Mouse (Mus musculus) gastrocnemius, adult 2 months (tissue): ENCODE data around the gene Srp72. TPM values are rescaled to one million over a fixed set of nuclear protein-coding genes. Genes with fewer than 3 reads are reported as not detected.

ENCODE experiments used
- DNase-seq: peaks from one replicate; pipeline ENCODE4 v3.0.0; 2022
- H3K27ac ChIP-seq: fragments of 200-600 bp; 2 replicates; pipeline ENCODE4 v1.8.1; 2022; ENCODE audit warnings: mild to moderate bottlenecking
- H3K4me3 ChIP-seq: fragments of 200-600 bp; 2 replicates; pipeline ENCODE4 v1.8.1; 2022; ENCODE audit warnings: mild to moderate bottlenecking, moderate library complexity
- CTCF ChIP-seq: fragments of 200-600 bp; IDR thresholded peaks from 2 replicates; pipeline ENCODE4 v1.8.1; 2022; ENCODE audit warnings: antibody characterized with exemption, mild to moderate bottlenecking, moderate library complexity
- intact Hi-C: fragments of 180-260 bp; cut with DNase I; formaldehyde crosslinking; loops from one replicate; pipeline ENCODE4 v1.15.1; 2025
- long read RNA-seq, 2 experiments: library from polyadenylated mRNA; stranded (forward); transcript quantifications; one replicate each; pipeline ENCODE4 v2.0.0; 2021
- total RNA-seq, 2 experiments: library from RNA; stranded (reverse); gene quantifications; 2 replicates each; pipeline ENCODE4 v1.2.3; 2021

Srp72 gene
- 10 to 100 TPM; 46.6 to 55.9 TPM for total RNA-seq
- long read RNA-seq, experiment 1, transcript Srp72-201 (19 exons, 3,625 nt), result major isoform, 5 of 11 reads
- long read RNA-seq, experiment 1, partial matches to known transcripts, result 2 of 11 reads
- long read RNA-seq, experiment 1, other reads (novel, unspliced or antisense), result 3 of 11 reads
- long read RNA-seq, experiment 2, transcript Srp72-201 (19 exons, 3,625 nt), result major isoform, 6 of 13 reads
- long read RNA-seq, experiment 2, partial matches to known transcripts, result 5 of 13 reads
- long read RNA-seq, experiment 2, other reads (novel, unspliced or antisense), result 1 of 13 reads

- TF ChIP-seq CTCF, result no peak
- Histone ChIP-seq H3K4me3 (peak within 1 kb of the TSS; percentile 94), H3K27ac (peak within 1 kb of the TSS; percentile 98)
- peak; percentile 92 for DNase-seq
- intact Hi-C loops, result loop anchor here (2.0 kb wide), 1 partner anchor 70 kb away; the partner anchor contains the start of gene Aasdh
Measured at GRCm38 (mm10) chr5:76974554-76975285, at the start of gene Srp72. Gene Srp72, plus strand, starts transcription at chr5:76974683.

- TF ChIP-seq CTCF, result no peak
- Histone ChIP-seq H3K4me3 (peak overlapping the region; percentile 69), H3K27ac (peak overlapping the region; percentile 88)
- peak; percentile 32 for DNase-seq
- intact Hi-C loops, result no loop called here
Measured at GRCm38 (mm10) chr5:76928124-76928832, 46.2 kb upstream of the Srp72 start.

DNA sequence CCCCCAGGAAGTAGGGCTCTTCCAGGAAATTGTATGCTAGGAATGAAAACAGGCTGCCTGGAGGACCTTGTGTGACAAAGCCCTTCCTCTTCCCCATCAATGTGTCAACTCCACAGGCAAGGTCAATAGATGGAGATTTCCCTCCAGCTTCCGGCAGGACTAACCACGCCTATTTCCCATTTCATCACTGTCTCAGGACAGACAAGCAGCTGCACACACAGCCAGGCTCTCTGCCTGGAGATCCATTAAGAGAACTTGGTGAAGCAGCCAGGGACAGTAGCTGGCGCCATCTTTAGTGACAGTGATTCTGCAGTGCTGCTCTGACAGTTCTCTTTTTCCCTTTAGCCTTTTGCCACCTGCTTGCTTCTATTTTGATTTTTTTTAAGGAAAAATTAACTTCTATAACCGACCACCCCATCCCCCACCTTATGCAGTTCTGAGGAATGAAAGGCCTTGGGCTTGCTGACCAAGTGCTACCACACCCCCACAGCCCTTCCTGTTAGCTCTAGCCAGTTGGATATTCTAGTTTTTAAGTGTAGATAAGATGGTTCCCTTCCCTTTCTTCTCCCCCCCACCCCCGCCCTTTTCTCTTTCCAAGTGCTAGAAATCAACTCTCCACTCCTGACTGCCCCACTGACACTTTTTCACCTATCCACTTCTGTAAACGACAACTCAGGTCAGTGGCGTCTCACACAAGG lies 45.2 kb upstream of the Srp72 start:
- peak; percentile 28 for DNase-seq
- TF ChIP-seq CTCF, result no peak
- Histone ChIP-seq H3K27ac (peak overlapping the region; percentile 88), H3K4me3 (peak overlapping the region; percentile 69)
- intact Hi-C loops, result no loop called here

DNA sequence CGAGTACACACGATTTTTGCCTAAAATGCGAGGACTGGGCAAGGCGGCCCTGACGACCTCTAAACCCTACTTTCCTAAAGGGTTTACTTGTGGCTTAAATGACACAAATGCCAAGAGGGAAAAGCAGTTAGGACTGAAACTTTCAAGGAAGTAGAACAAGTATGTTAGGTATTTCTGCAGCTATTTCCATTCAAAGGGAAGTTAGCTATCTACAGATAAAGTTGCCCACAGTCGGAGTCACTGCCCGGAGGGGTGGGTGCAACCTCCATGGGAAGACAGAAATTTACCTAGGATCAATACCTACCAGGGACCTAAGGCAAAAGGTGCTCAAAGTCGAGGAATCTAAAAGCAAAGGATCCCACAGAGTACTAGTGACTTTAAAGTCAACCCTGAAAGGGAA lies 34.8 kb upstream of the Srp72 start:
- H3K4me3 ChIP-seq, result no peak overlapping the region
- DNase-seq, result no peak
- no peak overlapping the region for H3K27ac ChIP-seq
- TF ChIP-seq CTCF, result no peak
- intact Hi-C loops, result no loop called here

GRCm38 (mm10) chr5:76941975-76942374 lies 32.5 kb upstream of the Srp72 start:
- no peak overlapping the region for H3K27ac ChIP-seq
- intact Hi-C loops, result no loop called here
- no peak for DNase-seq
- H3K4me3 ChIP-seq, result no peak overlapping the region
- no peak for TF ChIP-seq CTCF

GRCm38 (mm10) chr5:76942505-76942904 lies 32.0 kb upstream of the Srp72 start:
- intact Hi-C loops, result no loop called here
- Histone ChIP-seq H3K27ac (no peak overlapping the region), H3K4me3 (no peak overlapping the region)
- DNase-seq, result no peak
- no peak for TF ChIP-seq CTCF

GRCm38 (mm10) chr5:76944965-76945677 lies 29.4 kb upstream of the Srp72 start:
- intact Hi-C loops, result no loop called here
- TF ChIP-seq CTCF, result no peak
- Histone ChIP-seq H3K27ac (peak overlapping the region; percentile 33; the same call in 1 of the 2 replicates), H3K4me3 (no peak overlapping the region)
- no peak for DNase-seq

GRCm38 (mm10) chr5:76945678-76946033 lies 28.8 kb upstream of the Srp72 start:
- no peak for DNase-seq
- Histone ChIP-seq H3K4me3 (no peak overlapping the region), H3K27ac (peak overlapping the region; percentile 16; the same call in 1 of the 2 replicates)
- TF ChIP-seq CTCF, result no peak
- intact Hi-C loops, result no loop called here

DNA sequence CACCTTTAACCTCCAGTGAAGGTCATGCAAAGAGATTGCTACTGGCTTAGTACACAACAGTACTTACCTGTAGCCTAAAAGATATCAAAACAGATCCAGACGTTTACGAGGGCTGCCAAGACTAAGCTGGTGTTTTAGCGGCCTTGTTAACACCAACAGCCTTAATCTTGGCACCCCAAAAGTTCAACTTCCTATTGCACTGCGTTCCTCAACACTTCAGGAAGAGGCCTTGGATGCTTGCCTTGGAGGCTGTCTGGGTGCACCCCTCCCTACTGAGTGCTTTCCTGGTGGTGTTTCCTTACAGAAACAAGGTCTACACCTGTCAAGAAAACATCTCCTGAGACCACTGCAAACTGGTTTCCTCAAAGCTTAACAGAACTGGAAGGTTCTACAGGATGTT lies 27.3 kb upstream of the Srp72 start:
- intact Hi-C loops, result no loop called here
- no peak for TF ChIP-seq CTCF
- H3K4me3 ChIP-seq, result no peak overlapping the region
- peak; percentile 36 for DNase-seq
- peak overlapping the region; percentile 72 for H3K27ac ChIP-seq

GRCm38 (mm10) chr5:76947758-76948157 lies 26.7 kb upstream of the Srp72 start:
- Histone ChIP-seq H3K4me3 (no peak overlapping the region; the same call in 1 of the 2 replicates), H3K27ac (peak overlapping the region; percentile 72)
- DNase-seq, result no peak
- intact Hi-C loops, result no loop called here
- no peak for TF ChIP-seq CTCF

GRCm38 (mm10) chr5:76950343-76951105 lies 24.0 kb upstream of the Srp72 start:
- Histone ChIP-seq H3K4me3 (peak overlapping the region; percentile 91), H3K27ac (peak overlapping the region; percentile 99)
- no peak for DNase-seq
- intact Hi-C loops, result loop anchor here (2.0 kb wide), 1 partner anchor 46 kb away; the partner anchor contains the start of gene Aasdh
- no peak for TF ChIP-seq CTCF
